Mouse (Mus musculus) adrenal gland (tissue): ENCODE data around the gene Olfr332.
"Not testable (repeated sequence)": the region's sequence is repeated elsewhere in the genome, so short reads cannot be mapped to it uniquely, and the experiment has no call there.

Experiments
- intact Hi-C: fragments of 180-260 bp; cut with DNase I; formaldehyde crosslinking; loops from one replicate; pipeline ENCODE4 v1.15.1; 2025
- long read RNA-seq, 2 experiments: library from polyadenylated mRNA; unstranded; transcript quantifications; one replicate each; pipeline ENCODE4 v2.0.0; 2020; ENCODE audit warnings: borderline replicate concordance in 1 of 2; ENCODE audit not compliant: insufficient replicate concordance in 1 of 2

Olfr332 gene
- long read RNA-seq, experiment 1, result 0 reads
- long read RNA-seq, experiment 2, result 0 reads

- intact Hi-C loops, result no loop called here
These were observed at the start of gene Olfr332 for GRCm38 (mm10) chr11:58492455-58492854. TSS of gene Olfr332 (minus strand) at chr11:58492555.

GRCm38 (mm10) chr11:58534736-58535135 lies 42.4 kb upstream of the Olfr332 start, which contains the start of gene Olfr330:
TSS of gene Olfr330 (minus strand) at chr11:58534836.
- intact Hi-C loops, result not testable (repeated sequence)

GRCm38 (mm10) chr11:58519756-58520155 lies 27.4 kb upstream of the Olfr332 start:
- intact Hi-C loops, result not testable (repeated sequence)

DNA sequence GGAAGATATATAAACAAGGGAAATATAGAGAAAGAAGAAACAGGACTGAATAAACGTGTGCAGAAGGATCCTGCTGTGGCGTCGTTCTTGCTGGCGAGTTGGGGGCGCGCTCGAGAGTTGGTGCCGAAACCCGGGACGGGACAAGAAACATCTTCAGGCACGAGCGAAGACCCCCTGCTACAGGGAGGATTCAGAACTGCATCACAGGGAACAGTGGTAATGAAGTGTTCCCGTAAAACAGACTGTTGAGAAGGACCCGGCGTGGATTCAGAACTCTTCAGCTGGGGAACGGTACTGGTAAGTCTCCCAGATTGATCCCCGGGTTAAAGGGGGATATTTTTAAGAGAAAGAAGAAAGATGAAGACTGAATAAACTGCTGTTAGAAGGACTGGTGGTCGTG lies 26.6 kb upstream of the Olfr332 start:
- intact Hi-C loops, result not testable (repeated sequence)

DNA sequence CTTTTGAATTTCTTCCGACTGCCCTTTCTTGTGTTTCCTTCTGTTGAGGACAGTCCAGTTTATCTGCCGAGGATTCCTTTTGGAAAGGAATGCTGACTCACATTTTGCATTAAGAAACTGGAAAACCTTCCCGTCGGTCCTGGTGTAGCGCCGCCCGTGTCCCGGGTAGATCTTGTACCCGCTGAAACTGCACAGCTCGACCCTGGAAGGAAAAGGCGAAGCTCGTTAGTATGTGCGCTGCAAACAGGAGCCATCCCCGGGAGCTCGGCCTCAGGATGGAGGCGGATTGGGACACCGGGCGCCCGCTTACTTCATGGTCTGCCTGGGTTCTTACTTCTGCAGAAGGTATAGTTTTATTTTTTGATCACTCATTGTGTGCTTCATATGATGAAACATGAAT lies 16.7 kb upstream of the Olfr332 start:
- intact Hi-C loops, result not testable (repeated sequence)

GRCm38 (mm10) chr11:58502472-58502871 lies 10.1 kb upstream of the Olfr332 start, which contains the start of gene Olfr331:
TSS of gene Olfr331 (minus strand) at chr11:58502572.
- intact Hi-C loops, result not testable (repeated sequence)

- intact Hi-C loops, result no loop called here
These were observed 6.9 kb upstream of the Olfr332 start for GRCm38 (mm10) chr11:58499290-58499689.

DNA sequence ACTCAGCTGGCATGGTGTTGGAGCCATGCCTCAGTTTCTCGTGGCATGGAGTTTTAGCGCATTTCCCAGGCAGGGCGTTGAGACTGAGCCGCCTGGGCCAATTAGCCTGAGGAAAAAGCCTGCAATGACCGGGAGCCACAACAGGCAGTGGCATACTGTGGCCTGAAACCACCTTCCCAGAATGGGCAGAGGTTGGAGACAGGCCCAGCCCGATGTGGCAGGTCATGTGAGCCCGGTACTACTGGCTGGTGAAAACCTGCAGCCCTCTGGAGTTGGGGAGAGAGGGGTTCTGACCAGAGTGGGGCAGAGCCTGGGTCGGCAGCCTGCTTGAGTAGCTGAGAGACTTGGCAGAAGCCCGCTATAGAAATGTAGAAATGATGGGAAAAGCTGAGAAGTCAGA lies 6.4 kb upstream of the Olfr332 start:
- intact Hi-C loops, result no loop called here

- intact Hi-C loops, result no loop called here
These were observed 30.2 kb downstream of the Olfr332 start, which contains the start of gene Olfr30 for GRCm38 (mm10) chr11:58462170-58462569. TSS of gene Olfr30 (minus strand) at chr11:58462270.

DNA sequence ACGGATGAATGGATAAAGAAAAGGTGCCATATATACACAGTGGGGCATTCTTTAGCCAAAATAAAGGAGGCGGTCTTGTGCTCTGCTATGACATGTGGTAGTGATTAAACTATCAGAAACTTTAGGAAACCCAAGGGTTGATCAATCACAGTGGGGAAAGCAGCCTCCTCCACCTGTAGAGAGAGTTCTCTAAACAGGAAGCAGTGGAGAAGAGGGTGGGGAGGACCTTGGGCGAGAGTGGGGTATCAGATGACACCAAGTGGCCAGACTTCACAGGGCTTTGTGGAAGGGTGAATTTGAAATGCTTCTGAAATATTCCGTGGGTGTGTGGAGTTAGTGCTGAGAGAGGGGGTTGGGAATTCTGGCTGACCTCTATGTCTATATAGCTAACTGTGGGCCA lies 38.8 kb downstream of the Olfr332 start:
- intact Hi-C loops, result no loop called here

GRCm38 (mm10) chr11:58452759-58453158 lies 39.6 kb downstream of the Olfr332 start, which contains the start of gene Lypd9:
TSS of gene Lypd9 (minus strand) at chr11:58452923.
- intact Hi-C loops, result no loop called here
